10 mouse cellular contexts compared by ENCODE assay signal in genomic region chr8:120332379-120333229, GRCm38 (mm10).
DNase-seq lines count a peak whose midpoint lies in the region; ATAC-seq lines count a peak whose summit lies in the region.
"Had no signal": no experiment of that assay in that cellular context is flagged by ENCODE, and none has a peak within 500 bp of the region (broad histone marks: within the 10 kb centered on the region; RNA-seq: fewer than 3 reads in every experiment).

No protein-coding gene starts in this region.

- no peak overlapping the region for H3K27ac ChIP-seq in midbrain, embryonic 14.5 days (replicated peaks; ENCODE audit: low read depth, low read length)
- no peak overlapping the region for H3K27ac ChIP-seq in midbrain, embryonic 16.5 days (ENCODE audit: low read length)
- H3K27ac ChIP-seq: neural tube, embryonic 12.5 days had no signal

- H3K4me2 ChIP-seq in midbrain, embryonic 14.5 days (ENCODE audit: low read length), result no peak overlapping the region
- H3K4me2 ChIP-seq in midbrain, embryonic 16.5 days (ENCODE audit: low read length), result no peak overlapping the region
- H3K4me2 ChIP-seq: neural tube, embryonic 12.5 days had no signal

- H3K9ac ChIP-seq in midbrain, embryonic 14.5 days (replicated peaks; ENCODE audit: low read length), result no peak overlapping the region
- H3K9ac ChIP-seq in midbrain, embryonic 16.5 days (ENCODE audit: low read depth, low read length), result no peak overlapping the region
- H3K9ac ChIP-seq: neural tube, embryonic 12.5 days had no signal

- DNase-seq in cerebellum, adult 9-11 months, result peak; percentile 61
- peak; percentile 57 for DNase-seq in midbrain, embryonic 14.5 days
- peak; percentile 89 for DNase-seq in induced T-regulatory cell, adult 2 months (ENCODE audit: low read depth)
- DNase-seq in spleen, adult 12 weeks (ENCODE audit: low spot score), result peak; percentile 37
- no peak for DNase-seq in ovary, adult 18-20 months (ENCODE audit: low spot score)
- DNase-seq in adrenal gland, adult 8-10 months, result no peak

- no peak for ATAC-seq in cerebellum, adult (ENCODE audit: insufficient number of reproducible peaks, low FRiP score, low TSS enrichment)
- ATAC-seq in midbrain, embryonic 14.5 days (ENCODE audit: low FRiP score, low TSS enrichment), result no peak
- ATAC-seq in midbrain, embryonic 16.5 days, result no peak
- ATAC-seq: Patski had no signal

- H3K9me3 ChIP-seq in midbrain, embryonic 14.5 days (ENCODE audit: control insufficient read depth, low read length), result no peaks in the 10 kb centered on the region
- H3K9me3 ChIP-seq in midbrain, embryonic 16.5 days (replicated peaks; ENCODE audit: control insufficient read depth, low read length, poor library complexity, severe bottlenecking), result no peaks in the 10 kb centered on the region
- H3K9me3 ChIP-seq: neural tube, embryonic 12.5 days had no signal

- no peaks in the 10 kb centered on the region for H3K36me3 ChIP-seq in midbrain, embryonic 14.5 days (ENCODE audit: control insufficient read depth, insufficient read depth, low read length)
- H3K36me3 ChIP-seq in midbrain, embryonic 16.5 days (ENCODE audit: control insufficient read depth, insufficient read depth, low read length), result no peaks in the 10 kb centered on the region
- H3K36me3 ChIP-seq: neural tube, embryonic 12.5 days had no signal

- H3K4me1 ChIP-seq in midbrain, embryonic 14.5 days (ENCODE audit: control insufficient read depth, insufficient read depth, low read length), result peaks cover 30% of the 10 kb centered on the region
- peaks cover 30% of the 10 kb centered on the region for H3K4me1 ChIP-seq in midbrain, embryonic 16.5 days (ENCODE audit: control insufficient read depth, insufficient read depth, low read length)

- no peaks in the 10 kb centered on the region for H3K27me3 ChIP-seq in midbrain, embryonic 14.5 days (ENCODE audit: control insufficient read depth, insufficient read depth, low read length)
- H3K27me3 ChIP-seq in midbrain, embryonic 16.5 days (ENCODE audit: control insufficient read depth, insufficient read depth, low read depth, low read length), result no peaks in the 10 kb centered on the region
- H3K27me3 ChIP-seq: neural tube, embryonic 12.5 days; Patski had no signal

- H3K4me3 ChIP-seq in midbrain, embryonic 14.5 days (replicated peaks; ENCODE audit: low read depth, low read length), result no peak overlapping the region
- H3K4me3 ChIP-seq in midbrain, embryonic 16.5 days (ENCODE audit: low read depth, low read length), result no peak overlapping the region
- H3K4me3 ChIP-seq: neural tube, embryonic 12.5 days had no signal

- 79% methylated on average over 16 of the region's 16 CpGs for whole genome bisulfite sequencing in midbrain, embryonic 14.5 days
- 75% methylated on average over 16 of the region's 16 CpGs for WGBS in midbrain, embryonic 16.5 days

Comparison
In these comparisons a context has a peak if more than half of its experiments do, and no peak if none do; other contexts are left out.
1. DNase-seq: peak in cerebellum, adult 9-11 months (single experiment), midbrain, embryonic 14.5 days (single experiment), induced T-regulatory cell, adult 2 months (single experiment) and spleen, adult 12 weeks (single experiment); none in ovary, adult 18-20 months (single experiment) and adrenal gland, adult 8-10 months (single experiment).